Mouse (Mus musculus): ENCODE measurements around the gene Kif26b. TPM values are rescaled to one million over a fixed set of nuclear protein-coding genes. Genes with fewer than 3 reads are reported as not detected.

The Kif26b gene
- polyA plus RNA-seq, 1 experiment from 2014 or later, result 2.7 TPM

DNA sequence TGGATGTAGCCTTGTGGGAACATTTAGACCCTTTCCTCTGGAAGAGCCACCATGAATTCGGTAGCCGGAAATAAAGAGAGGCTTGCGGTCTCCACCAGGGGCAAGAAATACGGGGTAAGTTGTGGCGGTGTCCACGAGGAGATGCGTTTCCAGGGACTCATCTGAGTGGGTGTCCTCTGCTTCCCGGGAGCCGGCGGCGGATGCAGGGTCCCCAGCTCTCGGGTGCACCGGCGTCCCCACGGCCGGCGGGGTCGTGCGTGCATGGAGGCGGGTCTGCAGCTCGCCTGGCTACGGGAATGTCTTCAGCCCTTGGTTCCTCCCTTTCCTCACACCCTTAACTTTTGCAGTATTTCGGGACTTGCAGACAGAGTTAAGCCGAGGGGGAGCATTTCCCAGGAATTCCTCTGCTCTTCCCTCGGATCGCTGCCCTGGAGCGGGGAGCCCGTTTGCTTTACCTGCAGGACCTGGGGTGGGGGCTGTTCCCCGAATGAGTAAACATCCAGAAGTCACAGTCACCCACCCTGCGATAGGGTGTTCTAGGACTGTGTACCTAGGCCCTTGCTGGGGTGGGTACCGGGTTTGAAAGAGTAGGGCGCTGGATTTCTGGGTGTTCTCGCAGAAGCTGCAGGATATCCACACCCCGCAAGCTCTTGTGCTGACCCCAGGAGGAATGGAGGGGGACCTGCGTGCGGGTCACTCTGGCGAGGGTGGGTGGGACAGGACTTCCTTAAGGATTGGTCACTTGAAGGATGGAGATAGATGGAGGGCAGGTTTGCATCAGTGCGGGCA lies 781 bp downstream of the Kif26b start:
- Histone ChIP-seq H3K4me1 (ENCODE audit: control insufficient read depth, insufficient read depth, low read length) (peaks cover 11% of the 10 kb centered on the region), H3K4me3 (ENCODE audit: low read depth, low read length) (peak overlapping the region; percentile 63), H3K9me3 (replicated peaks; ENCODE audit: control insufficient read depth, low read length) (no peaks in the 10 kb centered on the region), H3K27me3 (replicated peaks; ENCODE audit: control insufficient read depth, insufficient read depth, low read length) (0 out of 2 replicates have a peak, but pooled peaks cover 5% of the 10 kb centered on the region), H3K9ac (ENCODE audit: low read length) (peak overlapping the region; percentile 71), H3K27ac (ENCODE audit: low read depth, low read length) (no peak overlapping the region), H3K36me3 (ENCODE audit: control insufficient read depth, insufficient read depth, low read length) (no peaks in the 10 kb centered on the region), H3K4me2 (ENCODE audit: low read length) (peak overlapping the region; percentile 100)
- DNase-seq (ENCODE audit: low spot score), result peak; percentile 38
- ATAC-seq, result peak; percentile 4; the same call in 1 of the 2 replicates
- under 1% methylated on average over 38 of the region's 38 CpGs for WGBS

DNA sequence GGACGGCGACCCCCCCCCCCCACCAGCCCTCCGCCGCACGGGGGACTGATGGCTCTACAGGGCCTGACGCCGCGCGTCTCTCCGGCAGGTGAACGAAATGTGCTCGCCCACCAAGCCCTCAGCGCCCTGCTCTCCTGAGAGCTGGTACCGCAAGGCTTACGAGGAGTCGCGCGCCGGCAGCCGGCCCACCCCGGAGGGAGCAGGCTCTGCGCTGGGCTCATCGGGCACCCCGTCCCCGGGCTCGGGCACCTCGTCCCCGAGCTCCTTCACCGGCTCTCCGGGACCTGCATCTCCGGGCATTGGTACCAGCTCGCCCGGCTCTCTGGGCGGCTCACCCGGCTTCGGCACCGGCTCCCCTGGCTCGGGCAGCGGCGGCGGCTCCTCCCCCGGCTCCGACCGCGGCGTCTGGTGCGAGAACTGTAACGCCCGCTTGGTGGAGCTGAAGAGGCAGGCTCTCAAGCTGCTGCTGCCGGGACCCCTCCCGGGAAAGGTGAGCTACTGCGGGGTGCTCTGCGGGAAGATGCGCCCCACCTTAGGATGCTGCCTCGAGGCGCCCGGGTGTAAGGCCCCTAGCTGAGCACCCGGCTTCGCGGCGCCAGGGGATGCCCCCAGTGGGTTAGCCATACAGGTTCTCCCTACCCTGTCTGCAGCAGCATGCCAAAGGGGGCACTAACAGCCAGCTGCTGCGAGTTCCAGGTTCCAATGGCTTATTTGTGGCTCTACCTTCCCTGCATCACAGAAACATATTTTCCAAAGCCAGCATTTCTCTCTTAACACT lies 1.6 kb downstream of the Kif26b start:
- no peaks in the 10 kb centered on the region for H3K9me3 ChIP-seq (replicated peaks; ENCODE audit: control insufficient read depth, low read length)
- H3K4me3 ChIP-seq (ENCODE audit: low read depth, low read length), result peak overlapping the region; percentile 63
- H3K36me3 ChIP-seq (ENCODE audit: control insufficient read depth, insufficient read depth, low read length), result no peaks in the 10 kb centered on the region
- WGBS, result under 1% methylated on average over 61 of the region's 62 CpGs
- peak; percentile 85 for DNase-seq (ENCODE audit: low spot score)
- 0 out of 2 replicates have a peak, but pooled peaks cover 5% of the 10 kb centered on the region for H3K27me3 ChIP-seq (replicated peaks; ENCODE audit: control insufficient read depth, insufficient read depth, low read length)
- no peak overlapping the region for H3K27ac ChIP-seq (ENCODE audit: low read depth, low read length)
- peak overlapping the region; percentile 100 for H3K4me2 ChIP-seq (ENCODE audit: low read length)
- peaks cover 11% of the 10 kb centered on the region for H3K4me1 ChIP-seq (ENCODE audit: control insufficient read depth, insufficient read depth, low read length)
- ATAC-seq, result peak; percentile 61
- H3K9ac ChIP-seq (ENCODE audit: low read length), result peak overlapping the region; percentile 71

DNA sequence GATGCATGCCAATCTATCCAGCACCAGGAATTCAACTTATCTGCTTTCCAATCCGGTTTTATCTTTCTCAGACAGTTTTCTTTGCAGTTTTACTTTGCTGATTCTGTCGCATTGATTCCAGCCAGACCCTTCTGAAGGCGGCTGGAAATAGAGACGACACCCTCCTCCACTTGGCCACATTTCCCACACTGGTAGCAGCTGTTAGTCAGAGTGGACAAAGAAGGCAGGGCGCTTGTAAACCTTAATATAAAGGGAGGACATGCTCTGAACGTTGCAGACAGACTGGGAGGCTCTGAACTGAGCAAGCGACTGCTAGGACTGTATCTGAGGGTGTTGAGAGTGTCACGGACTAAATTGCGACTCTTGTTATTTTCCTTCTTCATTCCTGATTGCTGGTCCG lies 11.3 kb downstream of the Kif26b start:
- Histone ChIP-seq H3K9ac (ENCODE audit: low read length) (no peak overlapping the region), H3K27me3 (replicated peaks; ENCODE audit: control insufficient read depth, insufficient read depth, low read length) (no peaks in the 10 kb centered on the region), H3K4me1 (ENCODE audit: control insufficient read depth, insufficient read depth, low read length) (no peaks in the 10 kb centered on the region), H3K9me3 (replicated peaks; ENCODE audit: control insufficient read depth, low read length) (no peaks in the 10 kb centered on the region), H3K4me2 (ENCODE audit: low read length) (no peak overlapping the region), H3K4me3 (ENCODE audit: low read depth, low read length) (no peak overlapping the region), H3K36me3 (ENCODE audit: control insufficient read depth, insufficient read depth, low read length) (no peaks in the 10 kb centered on the region), H3K27ac (ENCODE audit: low read depth, low read length) (no peak overlapping the region)
- ATAC-seq (no peak), DNase-seq (ENCODE audit: low spot score) (no peak)
- WGBS, result 82% methylated on average over 10 of the region's 10 CpGs

DNA sequence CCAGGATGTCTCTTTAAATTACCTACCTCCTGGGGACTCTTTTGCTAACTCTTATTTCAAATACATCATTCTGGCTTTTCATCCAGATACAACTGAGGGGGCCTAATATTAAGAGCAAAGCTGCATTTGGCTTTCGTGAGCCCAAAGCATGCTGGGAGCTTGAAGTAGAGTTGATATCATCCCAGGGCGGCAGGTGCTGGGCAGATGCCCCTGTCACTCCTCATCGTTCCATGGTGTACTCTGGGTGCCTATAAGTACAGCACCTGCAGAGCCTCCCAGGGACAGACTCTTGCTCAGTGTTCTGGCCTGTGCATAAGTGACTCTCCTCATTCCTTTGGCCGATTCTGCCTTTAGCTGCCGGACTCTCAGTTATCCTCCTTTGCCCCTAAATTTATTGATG lies 13.5 kb downstream of the Kif26b start:
- ATAC-seq, result no peak
- no peaks in the 10 kb centered on the region for H3K27me3 ChIP-seq (replicated peaks; ENCODE audit: control insufficient read depth, insufficient read depth, low read length)
- no peaks in the 10 kb centered on the region for H3K9me3 ChIP-seq (replicated peaks; ENCODE audit: control insufficient read depth, low read length)
- no peaks in the 10 kb centered on the region for H3K36me3 ChIP-seq (ENCODE audit: control insufficient read depth, insufficient read depth, low read length)
- no peak overlapping the region for H3K9ac ChIP-seq (ENCODE audit: low read length)
- no peak overlapping the region for H3K4me2 ChIP-seq (ENCODE audit: low read length)
- no peak for DNase-seq (ENCODE audit: low spot score)
- H3K27ac ChIP-seq (ENCODE audit: low read depth, low read length), result no peak overlapping the region
- no peak overlapping the region for H3K4me3 ChIP-seq (ENCODE audit: low read depth, low read length)
- H3K4me1 ChIP-seq (ENCODE audit: control insufficient read depth, insufficient read depth, low read length), result no peaks in the 10 kb centered on the region
- 89% methylated on average over 5 of the region's 5 CpGs for WGBS

DNA sequence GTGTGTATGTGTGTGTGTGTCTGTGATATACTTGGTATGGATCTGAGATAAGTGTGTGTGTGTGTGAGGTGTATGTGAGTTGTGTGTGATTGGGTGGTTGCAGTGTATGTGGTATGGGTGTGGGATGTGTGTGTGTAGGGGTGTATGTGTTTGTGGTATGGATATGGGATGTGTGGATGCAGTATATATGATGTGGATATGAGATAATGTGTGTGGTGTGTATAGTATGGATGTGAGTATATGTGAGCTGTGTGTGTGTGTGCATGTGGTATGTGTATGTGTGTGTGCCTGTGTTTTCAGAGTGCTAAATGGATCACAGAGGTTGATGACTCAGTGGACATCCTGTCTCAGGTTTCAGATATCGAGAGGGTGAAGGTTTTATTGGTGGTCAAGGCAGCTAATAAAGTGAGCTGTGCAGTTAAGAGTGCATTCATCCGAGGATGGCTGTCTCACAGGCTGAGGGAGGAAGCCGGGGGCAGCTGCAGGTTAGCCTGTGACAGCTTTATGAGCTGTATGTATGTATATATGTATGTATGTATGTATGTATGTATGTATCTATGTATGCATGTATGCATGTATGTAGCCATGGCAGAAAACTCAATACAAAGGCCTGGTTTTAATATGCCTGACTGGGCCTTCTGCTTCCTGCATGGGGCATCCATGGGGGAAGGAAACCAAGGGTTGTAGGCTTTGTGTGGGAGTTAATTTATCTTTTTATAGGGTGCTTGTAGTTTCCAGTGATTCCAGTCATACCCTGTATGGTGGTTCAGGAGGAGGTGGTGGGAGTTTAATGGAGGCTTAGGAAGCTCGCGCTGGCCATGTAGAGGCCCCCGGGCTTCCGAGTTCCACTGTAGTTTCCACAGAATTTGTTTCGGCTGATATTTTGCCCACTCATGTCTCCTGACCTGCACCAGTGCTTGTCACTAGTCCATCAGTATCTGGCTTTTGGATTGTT lies 14.3 kb downstream of the Kif26b start:
- Histone ChIP-seq H3K27ac (ENCODE audit: low read depth, low read length) (no peak overlapping the region), H3K4me2 (ENCODE audit: low read length) (no peak overlapping the region), H3K4me3 (ENCODE audit: low read depth, low read length) (no peak overlapping the region), H3K27me3 (replicated peaks; ENCODE audit: control insufficient read depth, insufficient read depth, low read length) (no peaks in the 10 kb centered on the region), H3K4me1 (ENCODE audit: control insufficient read depth, insufficient read depth, low read length) (no peaks in the 10 kb centered on the region), H3K9ac (ENCODE audit: low read length) (no peak overlapping the region), H3K9me3 (replicated peaks; ENCODE audit: control insufficient read depth, low read length) (no peaks in the 10 kb centered on the region), H3K36me3 (ENCODE audit: control insufficient read depth, insufficient read depth, low read length) (no peaks in the 10 kb centered on the region)
- ATAC-seq (no peak), DNase-seq (ENCODE audit: low spot score) (no peak)
- WGBS, result 89% methylated on average over 8 of the region's 8 CpGs

DNA sequence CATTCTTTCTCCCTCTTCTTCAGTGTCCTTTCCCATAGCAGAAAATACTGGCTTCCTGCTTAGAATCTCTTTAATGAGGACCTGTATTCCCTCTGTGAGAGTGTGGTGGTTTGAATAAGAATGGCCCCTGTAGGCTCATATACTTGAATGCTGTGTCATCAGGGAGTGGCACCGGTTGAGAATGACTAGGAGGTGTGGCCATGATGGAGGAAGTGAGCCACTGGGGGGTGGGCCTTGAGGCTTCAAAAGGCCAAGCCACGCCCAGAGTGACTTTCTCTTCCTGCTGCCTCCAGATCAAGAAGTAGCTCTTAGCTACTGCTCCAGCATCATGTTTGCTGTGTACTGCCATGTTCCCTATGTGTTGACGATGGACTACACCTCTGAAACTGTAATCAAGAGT lies 15.7 kb downstream of the Kif26b start:
- Histone ChIP-seq H3K4me1 (ENCODE audit: control insufficient read depth, insufficient read depth, low read length) (no peaks in the 10 kb centered on the region), H3K36me3 (ENCODE audit: control insufficient read depth, insufficient read depth, low read length) (no peaks in the 10 kb centered on the region), H3K9ac (ENCODE audit: low read length) (no peak overlapping the region), H3K4me2 (ENCODE audit: low read length) (no peak overlapping the region), H3K9me3 (replicated peaks; ENCODE audit: control insufficient read depth, low read length) (no peaks in the 10 kb centered on the region), H3K4me3 (ENCODE audit: low read depth, low read length) (no peak overlapping the region), H3K27me3 (replicated peaks; ENCODE audit: control insufficient read depth, insufficient read depth, low read length) (no peaks in the 10 kb centered on the region), H3K27ac (ENCODE audit: low read depth, low read length) (no peak overlapping the region)
- DNase-seq (ENCODE audit: low spot score), result no peak
- 87% methylated on average over 3 of the region's 3 CpGs for WGBS
- no peak for ATAC-seq

DNA sequence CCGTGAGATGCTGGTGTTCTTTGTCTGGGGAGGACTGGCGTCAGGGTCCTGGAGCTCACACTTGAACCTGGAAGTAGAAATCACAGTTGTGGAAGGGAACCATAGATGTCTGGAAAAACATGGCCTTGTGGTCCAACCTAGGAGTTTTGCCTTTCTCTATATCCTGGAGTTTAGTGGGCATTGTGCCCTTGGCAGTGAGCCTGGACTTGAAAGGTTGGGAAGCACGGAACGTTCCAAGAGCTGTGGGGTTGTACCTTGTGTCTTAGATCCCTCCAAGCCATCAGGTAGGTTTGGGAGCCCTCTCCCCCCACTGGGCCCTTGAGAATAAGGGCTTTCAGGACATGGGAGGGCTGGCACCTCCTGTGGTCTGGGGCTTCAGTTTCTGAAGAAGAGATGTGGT lies 20.7 kb downstream of the Kif26b start:
- H3K4me3 ChIP-seq (ENCODE audit: low read depth, low read length), result no peak overlapping the region
- ATAC-seq (no peak), DNase-seq (ENCODE audit: low spot score) (no peak)
- no peak overlapping the region for H3K27ac ChIP-seq (ENCODE audit: low read depth, low read length)
- H3K27me3 ChIP-seq (replicated peaks; ENCODE audit: control insufficient read depth, insufficient read depth, low read length), result no peaks in the 10 kb centered on the region
- no peak overlapping the region for H3K9ac ChIP-seq (ENCODE audit: low read length)
- no peak overlapping the region for H3K4me2 ChIP-seq (ENCODE audit: low read length)
- WGBS, result 87% methylated on average over 4 of the region's 4 CpGs
- H3K36me3 ChIP-seq (ENCODE audit: control insufficient read depth, insufficient read depth, low read length), result no peaks in the 10 kb centered on the region
- no peaks in the 10 kb centered on the region for H3K4me1 ChIP-seq (ENCODE audit: control insufficient read depth, insufficient read depth, low read length)
- H3K9me3 ChIP-seq (replicated peaks; ENCODE audit: control insufficient read depth, low read length), result no peaks in the 10 kb centered on the region

DNA sequence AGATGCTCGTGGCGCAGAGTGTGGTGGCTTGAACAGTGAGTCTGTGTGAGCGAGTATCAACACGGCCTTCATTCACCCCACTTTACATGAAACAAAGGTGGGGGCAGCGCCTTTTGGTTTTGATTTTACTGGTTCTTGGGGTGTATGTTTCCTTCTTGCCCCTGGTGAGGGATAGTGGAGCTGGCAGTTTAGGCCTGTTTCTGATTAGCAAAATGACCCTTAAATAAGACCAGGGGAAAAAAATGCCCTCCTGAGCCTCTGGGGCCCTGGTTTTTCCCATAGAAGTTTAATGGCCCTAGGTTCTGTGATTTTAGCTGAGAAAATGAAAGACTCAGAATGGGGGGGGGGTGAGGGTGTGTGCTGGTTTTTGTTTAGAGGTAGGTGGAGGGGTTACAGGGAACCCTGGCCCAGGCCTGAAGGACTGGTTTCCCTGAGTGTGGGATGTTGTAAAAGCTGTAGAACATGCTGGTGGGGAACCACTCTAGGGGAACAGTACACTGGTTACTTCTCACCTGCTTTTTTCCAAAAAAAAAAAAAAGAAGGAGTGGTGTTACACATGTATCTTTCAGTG lies 21.6 kb downstream of the Kif26b start:
- no peak for ATAC-seq
- Histone ChIP-seq H3K27me3 (replicated peaks; ENCODE audit: control insufficient read depth, insufficient read depth, low read length) (no peaks in the 10 kb centered on the region), H3K4me3 (ENCODE audit: low read depth, low read length) (no peak overlapping the region), H3K36me3 (ENCODE audit: control insufficient read depth, insufficient read depth, low read length) (no peaks in the 10 kb centered on the region), H3K4me1 (ENCODE audit: control insufficient read depth, insufficient read depth, low read length) (no peaks in the 10 kb centered on the region), H3K4me2 (ENCODE audit: low read length) (no peak overlapping the region), H3K9ac (ENCODE audit: low read length) (no peak overlapping the region), H3K9me3 (replicated peaks; ENCODE audit: control insufficient read depth, low read length) (no peaks in the 10 kb centered on the region), H3K27ac (ENCODE audit: low read depth, low read length) (no peak overlapping the region)
- DNase-seq (ENCODE audit: low spot score), result no peak
- 95% methylated on average over 5 of the region's 5 CpGs for WGBS

All from forebrain, embryonic 14.5 days (tissue).